Mouse (Mus musculus) embryonic facial prominence, embryonic 13.5 days (tissue): ENCODE data around the gene Mettl5. TPM values are rescaled to one million over a fixed set of nuclear protein-coding genes. Genes with fewer than 3 reads are reported as not detected.

Experiments used
- ATAC-seq: fragments of 200-750 bp; cut with Nextera tagmentation; 2 replicates; pipeline ENCODE4 v1.8.0; 2017; ENCODE audit warnings: low read depth; ENCODE audit not compliant: insufficient number of reproducible peaks, insufficient read depth, low FRiP score, low TSS enrichment
- H3K27ac ChIP-seq: fragments of 300-500 bp; sonication (generic); 2 replicates; pipeline ENCODE4 v1.5.1; 2015; ENCODE audit warnings: moderate library complexity, mild to moderate bottlenecking, inconsistent platforms
- H3K27me3 ChIP-seq: fragments of 300-500 bp; sonication (generic); 2 replicates; pipeline ENCODE4 v1.6.1; 2015; ENCODE audit warnings: mild to moderate bottlenecking, inconsistent platforms
- H3K36me3 ChIP-seq: fragments of 300-500 bp; sonication (generic); 2 replicates; pipeline ENCODE4 v1.6.1; 2015; ENCODE audit warnings: mild to moderate bottlenecking, inconsistent platforms
- H3K4me1 ChIP-seq: fragments of 300-500 bp; sonication (generic); 2 replicates; pipeline ENCODE4 v1.6.1; 2015; ENCODE audit warnings: inconsistent platforms
- H3K4me2 ChIP-seq: fragments of 300-500 bp; sonication (generic); 2 replicates; pipeline ENCODE4 v1.6.1; 2015; ENCODE audit warnings: moderate library complexity, mild to moderate bottlenecking, inconsistent platforms
- H3K4me3 ChIP-seq: fragments of 300-500 bp; sonication (generic); 2 replicates; pipeline ENCODE4 v1.5.1; 2015; ENCODE audit warnings: mild to moderate bottlenecking, inconsistent platforms
- H3K9ac ChIP-seq: fragments of 300-500 bp; sonication (generic); 2 replicates; pipeline ENCODE4 v1.6.1; 2015; ENCODE audit warnings: mild to moderate bottlenecking, inconsistent platforms
- H3K9me3 ChIP-seq: fragments of 300-500 bp; sonication (generic); 2 replicates; pipeline ENCODE4 v1.6.1; 2016; ENCODE audit warnings: inconsistent platforms
- WGBS: fragments of 180-500 bp; shearing (Covaris S2); methylation state at CpG from one replicate; pipeline ENCODE4 v1.1.7; 2015; ENCODE audit warnings: mixed read lengths; 5-methylcytosine and 5-hydroxymethylcytosine counted together
- polyA plus RNA-seq: library from polyadenylated mRNA; unstranded; fragments of >200 nt; fragmentation: Nextera tagmentation; extraction: Ambion mirVana; gene quantifications from 2 replicates; pipeline ENCODE4 v1.2.1, GENCODE M21; 2015

Mettl5 gene
- polyA plus RNA-seq, 1 experiment from 2014 or later = 41.1 TPM

- Histone ChIP-seq H3K36me3 (no peaks in the 10 kb centered on the region), H3K4me2 (no peak overlapping the region), H3K9ac (no peak overlapping the region), H3K27me3 (no peaks in the 10 kb centered on the region), H3K4me1 (peaks cover 1% of the 10 kb centered on the region; the same call in 1 of the 2 replicates), H3K4me3 (no peak overlapping the region), H3K9me3 (no peaks in the 10 kb centered on the region), H3K27ac (no peak overlapping the region)
- WGBS = 83% methylated on average over 1 of the region's 1 CpGs
- ATAC-seq = no peak
Observed at GRCm38 (mm10) chr2:69893145-69893544, 7.7 kb upstream of the Mettl5 start.

GRCm38 (mm10) chr2:69890843-69891242 is 5.4 kb upstream of the Mettl5 start:
- no peak for ATAC-seq
- Histone ChIP-seq H3K27ac (no peak overlapping the region), H3K36me3 (no peaks in the 10 kb centered on the region), H3K9ac (no peak overlapping the region), H3K27me3 (no peaks in the 10 kb centered on the region), H3K9me3 (no peaks in the 10 kb centered on the region), H3K4me3 (no peak overlapping the region), H3K4me2 (no peak overlapping the region), H3K4me1 (no peaks in the 10 kb centered on the region)
- 61% methylated on average over 7 of the region's 7 CpGs for WGBS

DNA sequence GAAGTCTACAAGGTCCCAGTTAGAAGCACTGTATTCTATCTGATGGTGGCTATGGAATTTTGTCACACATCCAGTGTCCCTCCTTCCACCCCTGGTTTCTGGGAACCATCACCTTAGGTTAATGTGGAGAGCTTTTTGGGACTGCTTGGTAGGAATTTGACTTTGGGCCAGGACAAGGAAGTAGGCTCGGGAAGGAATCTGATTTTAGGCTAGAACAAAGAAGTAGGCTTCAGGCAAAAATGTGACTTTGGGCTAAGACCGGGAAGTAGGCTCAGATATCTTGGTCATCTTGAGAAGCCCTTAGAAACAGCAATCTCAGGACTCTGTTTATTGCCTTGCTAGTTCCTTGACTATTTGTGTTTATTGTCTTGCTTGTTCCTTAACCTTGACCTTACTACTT is 3.5 kb upstream of the Mettl5 start:
- ATAC-seq = no peak
- 71% methylated on average over 2 of the region's 2 CpGs for WGBS
- H3K4me3 ChIP-seq = no peak overlapping the region
- H3K27ac ChIP-seq = no peak overlapping the region
- H3K9ac ChIP-seq = no peak overlapping the region
- H3K36me3 ChIP-seq = no peaks in the 10 kb centered on the region
- H3K27me3 ChIP-seq = no peaks in the 10 kb centered on the region
- H3K4me2 ChIP-seq = no peak overlapping the region
- H3K9me3 ChIP-seq = no peaks in the 10 kb centered on the region
- H3K4me1 ChIP-seq = peaks cover 6% of the 10 kb centered on the region; the same call in 1 of the 2 replicates

DNA sequence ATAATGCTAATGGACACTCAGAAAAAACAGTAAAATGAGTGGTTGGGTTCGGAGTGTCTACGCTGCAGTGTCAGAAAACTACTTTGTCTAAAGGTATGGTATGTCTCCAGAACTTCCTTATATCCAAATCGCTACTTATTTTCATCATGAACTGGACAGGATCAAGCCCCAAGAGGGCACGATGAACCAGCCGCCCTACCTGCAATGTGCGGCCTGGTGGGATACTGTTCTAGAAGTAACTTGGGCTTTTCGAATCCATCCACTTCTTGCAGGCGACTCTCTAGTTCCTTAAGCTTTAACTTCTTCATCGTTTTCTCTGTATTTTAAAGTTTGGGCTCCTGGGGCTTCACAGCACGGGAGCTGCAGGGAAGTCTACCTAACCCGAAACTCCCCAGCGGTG is 365 bp downstream of the Mettl5 start:
- Histone ChIP-seq H3K4me1 (peaks cover 6% of the 10 kb centered on the region; the same call in 1 of the 2 replicates), H3K4me3 (peak overlapping the region; percentile 65), H3K27ac (peak overlapping the region; percentile 87), H3K36me3 (0 out of 2 replicates have a peak, but pooled peaks cover 4% of the 10 kb centered on the region), H3K9ac (peak overlapping the region; percentile 87), H3K4me2 (peak overlapping the region; percentile 62), H3K9me3 (no peaks in the 10 kb centered on the region), H3K27me3 (no peaks in the 10 kb centered on the region)
- ATAC-seq = no peak
- WGBS = 6% methylated on average over 12 of the region's 12 CpGs

DNA sequence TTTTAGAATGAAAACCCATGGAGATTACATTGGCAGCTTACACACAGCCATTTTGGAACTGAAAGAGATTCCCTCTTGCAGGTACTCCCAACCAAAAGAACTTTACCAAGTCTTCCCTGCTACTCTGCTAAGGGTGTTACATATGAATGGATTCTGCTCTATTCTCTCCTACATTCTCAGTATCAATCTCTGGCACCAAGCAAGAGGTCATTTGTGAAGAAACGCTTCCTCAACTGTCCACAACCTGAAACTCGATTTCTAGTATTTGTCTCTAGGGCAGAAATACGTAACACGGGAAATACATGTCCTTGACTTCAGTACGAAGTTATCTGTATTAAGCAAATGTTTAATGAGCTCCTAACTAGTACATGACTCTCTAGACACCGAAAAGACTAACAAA is 834 bp downstream of the Mettl5 start:
- no peaks in the 10 kb centered on the region for H3K9me3 ChIP-seq
- peaks cover 6% of the 10 kb centered on the region; the same call in 1 of the 2 replicates for H3K4me1 ChIP-seq
- ATAC-seq = no peak
- H3K36me3 ChIP-seq = peaks cover 7% of the 10 kb centered on the region; the same call in 1 of the 2 replicates
- H3K9ac ChIP-seq = peak overlapping the region; percentile 87; the same call in 1 of the 2 replicates
- H3K4me2 ChIP-seq = peak overlapping the region; percentile 62
- H3K4me3 ChIP-seq = peak overlapping the region; percentile 65
- 54% methylated on average over 6 of the region's 6 CpGs for WGBS
- H3K27ac ChIP-seq = no peak overlapping the region
- H3K27me3 ChIP-seq = no peaks in the 10 kb centered on the region

GRCm38 (mm10) chr2:69883990-69884391 is 1.4 kb downstream of the Mettl5 start:
- H3K4me1 ChIP-seq = peaks cover 6% of the 10 kb centered on the region; the same call in 1 of the 2 replicates
- no peak overlapping the region for H3K27ac ChIP-seq
- H3K27me3 ChIP-seq = no peaks in the 10 kb centered on the region
- H3K36me3 ChIP-seq = peaks cover 12% of the 10 kb centered on the region
- no peak overlapping the region for H3K9ac ChIP-seq
- no peak overlapping the region for H3K4me3 ChIP-seq
- ATAC-seq = no peak
- H3K9me3 ChIP-seq = no peaks in the 10 kb centered on the region
- 73% methylated on average over 2 of the region's 2 CpGs for WGBS
- 0 out of 2 replicates have a peak overlapping the region, but pooled peaks have one; percentile 62 for H3K4me2 ChIP-seq

- peak overlapping the region; percentile 94 for H3K27ac ChIP-seq
- H3K4me1 ChIP-seq = peaks cover 9% of the 10 kb centered on the region
- H3K36me3 ChIP-seq = peaks cover 20% of the 10 kb centered on the region
- H3K27me3 ChIP-seq = no peaks in the 10 kb centered on the region
- H3K9me3 ChIP-seq = no peaks in the 10 kb centered on the region
- ATAC-seq = no peak
- H3K4me2 ChIP-seq = peak overlapping the region; percentile 66
- H3K4me3 ChIP-seq = peak overlapping the region; percentile 100
- peak overlapping the region; percentile 100 for H3K9ac ChIP-seq
- WGBS = 1% methylated on average over 13 of the region's 13 CpGs
Observed at GRCm38 (mm10) chr2:69862117-69862657, 23.2 kb downstream of the Mettl5 start.

DNA sequence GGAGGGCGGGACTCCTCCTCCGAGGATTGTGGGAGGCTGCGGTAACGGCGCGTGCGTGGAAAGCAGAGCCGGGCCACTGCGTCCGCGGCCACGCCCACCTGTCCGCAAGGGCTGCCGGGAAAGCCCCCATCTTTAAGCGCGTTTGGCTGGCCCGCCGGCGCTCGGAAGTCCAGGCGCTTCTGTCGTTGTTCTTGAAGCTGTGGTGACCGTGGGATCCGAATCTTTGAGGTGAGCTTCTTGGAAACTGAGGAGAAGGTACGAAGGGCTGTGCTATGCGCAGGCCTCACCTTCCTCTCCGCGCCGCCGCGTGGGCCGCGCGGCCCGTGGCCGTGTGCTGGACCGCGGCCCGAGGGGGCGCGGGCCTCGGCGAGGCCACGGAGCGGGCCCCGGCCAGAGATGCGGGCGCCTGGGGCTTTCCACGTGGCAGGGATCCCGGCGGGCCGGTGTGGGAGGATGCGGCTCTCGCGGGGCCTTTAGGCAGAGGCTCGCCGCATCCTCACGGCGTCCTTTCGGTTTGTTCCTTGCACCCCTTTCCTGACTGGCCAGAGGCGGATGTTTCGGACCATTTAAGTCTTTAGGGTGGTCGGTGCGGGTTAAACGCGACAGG is 23.8 kb downstream of the Mettl5 start, which contains the start of gene Ssb:
TSS of gene Ssb (plus strand) at position 78 of the 607 bp plus-strand sequence.
- H3K36me3 ChIP-seq = peaks cover 15% of the 10 kb centered on the region; the same call in 1 of the 2 replicates
- peak within 1 kb of the TSS; percentile 66 for H3K4me2 ChIP-seq
- peak within 1 kb of the TSS; percentile 100 for H3K9ac ChIP-seq
- WGBS = 0% methylated on average over 60 of the region's 66 CpGs
- peaks cover 9% of the 10 kb centered on the region for H3K4me1 ChIP-seq
- H3K27ac ChIP-seq = peak within 1 kb of the TSS; percentile 94
- no peaks in the 10 kb centered on the region for H3K27me3 ChIP-seq
- no peaks in the 10 kb centered on the region for H3K9me3 ChIP-seq
- ATAC-seq = peak; percentile 93
- peak within 1 kb of the TSS; percentile 100 for H3K4me3 ChIP-seq

DNA sequence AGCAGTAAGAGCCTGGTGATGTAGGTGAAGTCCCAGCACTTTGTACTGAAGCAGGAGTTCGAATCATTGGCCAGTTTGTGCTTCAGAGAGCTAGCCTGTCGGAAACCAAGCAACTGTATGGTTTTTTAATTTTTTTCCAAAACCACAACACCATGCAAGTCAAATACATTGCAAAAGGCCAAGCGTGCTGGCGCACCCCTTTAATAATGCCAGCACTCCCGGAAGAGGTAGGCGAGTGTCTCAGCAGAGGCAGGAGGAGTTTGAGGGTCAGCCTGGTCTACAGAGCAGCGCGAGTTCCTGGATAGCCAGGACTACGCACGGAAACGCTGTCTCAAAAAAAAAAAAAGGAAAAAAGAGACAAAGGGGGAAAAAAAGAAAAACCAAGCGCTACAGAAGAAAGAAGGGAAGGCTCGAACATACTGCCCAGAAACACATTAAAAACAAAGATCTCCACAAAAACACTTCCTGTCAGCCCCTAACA is 24.4 kb downstream of the Mettl5 start:
- H3K9ac ChIP-seq = peak overlapping the region; percentile 100
- H3K27me3 ChIP-seq = no peaks in the 10 kb centered on the region
- peak overlapping the region; percentile 94 for H3K27ac ChIP-seq
- no peaks in the 10 kb centered on the region for H3K9me3 ChIP-seq
- peaks cover 10% of the 10 kb centered on the region; the same call in 1 of the 2 replicates for H3K36me3 ChIP-seq
- H3K4me2 ChIP-seq = peak overlapping the region; percentile 66
- peak overlapping the region; percentile 100 for H3K4me3 ChIP-seq
- 10% methylated on average over 13 of the region's 13 CpGs for WGBS
- no peak for ATAC-seq
- peaks cover 9% of the 10 kb centered on the region for H3K4me1 ChIP-seq

DNA sequence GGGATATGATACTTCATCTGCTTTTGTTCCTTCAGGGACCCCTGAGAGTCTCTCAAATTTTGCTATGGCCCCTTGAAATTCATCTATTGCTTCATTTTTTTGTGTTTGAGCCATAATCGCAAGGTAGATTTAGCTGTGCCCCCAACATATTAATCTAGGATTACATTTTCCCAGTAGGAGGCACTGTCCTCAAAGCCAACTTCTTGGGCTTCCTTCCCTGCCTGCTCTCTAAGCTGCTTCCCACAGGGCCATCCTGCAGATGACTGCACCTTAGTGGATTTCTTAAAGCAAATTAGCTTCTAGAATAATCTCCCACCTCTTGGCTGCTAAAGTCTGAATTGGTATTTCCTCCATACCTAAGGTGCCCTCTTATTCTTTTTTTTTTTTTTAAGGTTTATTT is 27.5 kb downstream of the Mettl5 start:
- H3K27me3 ChIP-seq = no peaks in the 10 kb centered on the region
- 74% methylated on average over 1 of the region's 1 CpGs for WGBS
- no peak overlapping the region for H3K4me2 ChIP-seq
- no peak overlapping the region for H3K9ac ChIP-seq
- H3K4me1 ChIP-seq = peaks cover 6% of the 10 kb centered on the region
- ATAC-seq = no peak
- H3K27ac ChIP-seq = no peak overlapping the region
- H3K36me3 ChIP-seq = no peaks in the 10 kb centered on the region
- no peaks in the 10 kb centered on the region for H3K9me3 ChIP-seq
- H3K4me3 ChIP-seq = no peak overlapping the region

GRCm38 (mm10) chr2:69856392-69856791 is 29.0 kb downstream of the Mettl5 start:
- H3K4me3 ChIP-seq = no peak overlapping the region
- no peak overlapping the region for H3K4me2 ChIP-seq
- no peaks in the 10 kb centered on the region for H3K36me3 ChIP-seq
- H3K4me1 ChIP-seq = peaks cover 4% of the 10 kb centered on the region; the same call in 1 of the 2 replicates
- H3K9me3 ChIP-seq = no peaks in the 10 kb centered on the region
- no peak overlapping the region for H3K27ac ChIP-seq
- ATAC-seq = no peak
- H3K9ac ChIP-seq = no peak overlapping the region
- no peaks in the 10 kb centered on the region for H3K27me3 ChIP-seq
- WGBS = 64% methylated on average over 8 of the region's 8 CpGs
